Mouse (Mus musculus) heart, embryonic 11.5 days (tissue): ENCODE measurements at regions not wholly inside any gene's neighbourhood (a gene's known extent, or its start where the extent isn't known, plus 50 kb on each side); places are given as distances from the start of the nearest gene placed in this dataset.

Experiments used
- ATAC-seq: fragments of 200-750 bp; cut with Nextera tagmentation; replicated peaks from 2 replicates; pipeline ENCODE4 v1.8.0; 2017; ENCODE audit warnings: moderate library complexity; ENCODE audit not compliant: insufficient number of reproducible peaks, low FRiP score, low TSS enrichment
- H3K27ac ChIP-seq: fragments of 300-500 bp; sonication (generic); 2 replicates; pipeline ENCODE4 v1.5.1; 2014; ENCODE audit warnings: mild to moderate bottlenecking, low read depth, low read length
- H3K27me3 ChIP-seq: fragments of 300-500 bp; sonication (generic); 2 replicates; pipeline ENCODE4 v1.6.1; 2014; ENCODE audit warnings: mild to moderate bottlenecking, low read length, mixed read lengths; ENCODE audit not compliant: control insufficient read depth, insufficient read depth
- H3K36me3 ChIP-seq: fragments of 300-500 bp; sonication (generic); 2 replicates; pipeline ENCODE4 v1.6.1; 2014; ENCODE audit warnings: mild to moderate bottlenecking, low read length, moderate library complexity, mixed read lengths; ENCODE audit not compliant: control insufficient read depth, insufficient read depth
- H3K4me1 ChIP-seq: fragments of 300-500 bp; sonication (generic); 2 replicates; pipeline ENCODE4 v1.6.1; 2014; ENCODE audit warnings: low read length; ENCODE audit not compliant: control insufficient read depth, insufficient read depth
- H3K4me2 ChIP-seq: fragments of 300-500 bp; sonication (generic); 2 replicates; pipeline ENCODE4 v1.6.1; 2014; ENCODE audit warnings: mild to moderate bottlenecking, moderate library complexity
- H3K4me3 ChIP-seq: fragments of 300-500 bp; sonication (generic); 2 replicates; pipeline ENCODE4 v1.5.1; 2014; ENCODE audit warnings: low read depth, low read length
- H3K9ac ChIP-seq: fragments of 300-500 bp; sonication (generic); 2 replicates; pipeline ENCODE4 v1.6.1; 2014; ENCODE audit warnings: mild to moderate bottlenecking, low read depth, low read length, moderate library complexity
- H3K9me3 ChIP-seq: fragments of 300-500 bp; sonication (generic); replicated peaks from 2 replicates; pipeline ENCODE4 v1.6.1; 2016; ENCODE audit warnings: low read length; ENCODE audit not compliant: control insufficient read depth
- WGBS: fragments of 180-500 bp; shearing (Covaris S2); extraction: QIAGEN DNeasy Blood & Tissue Kit; methylation state at CpG from one replicate; pipeline ENCODE4 v1.1.7; 2014; ENCODE audit not compliant: insufficient replicate concordance; 5-methylcytosine and 5-hydroxymethylcytosine counted together

- H3K9ac ChIP-seq: no peak overlapping the region
- H3K4me2 ChIP-seq: no peak overlapping the region
- no peak for ATAC-seq
- no peak overlapping the region for H3K27ac ChIP-seq
- 50% methylated on average over 2 of the region's 2 CpGs for WGBS
- H3K9me3 ChIP-seq: no peaks in the 10 kb centered on the region
- H3K4me3 ChIP-seq: no peak overlapping the region
- H3K4me1 ChIP-seq: no peaks in the 10 kb centered on the region
- H3K36me3 ChIP-seq: no peaks in the 10 kb centered on the region
- H3K27me3 ChIP-seq: no peaks in the 10 kb centered on the region
These were observed 202.9 kb downstream of the Fzd1 start for GRCm38 (mm10) chr5:4554972-4555371.

- no peaks in the 10 kb centered on the region for H3K27me3 ChIP-seq
- H3K9me3 ChIP-seq: no peaks in the 10 kb centered on the region
- no peaks in the 10 kb centered on the region for H3K36me3 ChIP-seq
- H3K9ac ChIP-seq: no peak overlapping the region
- no peaks in the 10 kb centered on the region for H3K4me1 ChIP-seq
- no peak overlapping the region for H3K27ac ChIP-seq
- no peak for ATAC-seq
- H3K4me3 ChIP-seq: no peak overlapping the region
- H3K4me2 ChIP-seq: no peak overlapping the region
- WGBS: 58% methylated on average over 6 of the region's 6 CpGs
These were observed 219.3 kb downstream of the Fzd1 start for GRCm38 (mm10) chr5:4538572-4538971.

- Histone ChIP-seq H3K27me3 (no peaks in the 10 kb centered on the region), H3K4me3 (no peak overlapping the region), H3K4me1 (no peaks in the 10 kb centered on the region), H3K4me2 (no peak overlapping the region), H3K36me3 (no peaks in the 10 kb centered on the region), H3K9ac (no peak overlapping the region), H3K27ac (no peak overlapping the region), H3K9me3 (no peaks in the 10 kb centered on the region)
- no peak for ATAC-seq
- 78% methylated on average over 2 of the region's 2 CpGs for WGBS
These were observed 221.0 kb downstream of the Fzd1 start for GRCm38 (mm10) chr5:4536790-4537189.

- 77% methylated on average over 8 of the region's 8 CpGs for WGBS
- Histone ChIP-seq H3K4me2 (no peak overlapping the region), H3K27ac (no peak overlapping the region), H3K4me1 (no peaks in the 10 kb centered on the region), H3K36me3 (no peaks in the 10 kb centered on the region), H3K4me3 (no peak overlapping the region), H3K9ac (no peak overlapping the region), H3K9me3 (no peaks in the 10 kb centered on the region), H3K27me3 (no peaks in the 10 kb centered on the region)
- ATAC-seq: no peak
These were observed 221.9 kb downstream of the Fzd1 start for GRCm38 (mm10) chr5:4535951-4536350.

- WGBS: 69% methylated on average over 2 of the region's 2 CpGs
- H3K9ac ChIP-seq: no peak overlapping the region
These were observed 223.3 kb downstream of the Fzd1 start for GRCm38 (mm10) chr5:4534512-4534911.

GRCm38 (mm10) chr5:4530236-4531067 is 227.4 kb downstream of the Fzd1 start:
- WGBS: 36% methylated on average over 10 of the region's 10 CpGs

More at GRCm38 (mm10) chr5:4534512-4534911, 223.3 kb downstream of the Fzd1 start:
- Histone ChIP-seq H3K27me3 (no peaks in the 10 kb centered on the region), H3K4me2 (no peak overlapping the region), H3K36me3 (no peaks in the 10 kb centered on the region), H3K9me3 (no peaks in the 10 kb centered on the region), H3K4me3 (no peak overlapping the region), H3K4me1 (no peaks in the 10 kb centered on the region), H3K27ac (no peak overlapping the region)
- ATAC-seq: no peak

GRCm38 (mm10) chr5:4526042-4526815 is 231.6 kb downstream of the Fzd1 start:
- Histone ChIP-seq H3K4me1 (no peaks in the 10 kb centered on the region), H3K36me3 (no peaks in the 10 kb centered on the region)
- no peak for ATAC-seq

More at GRCm38 (mm10) chr5:4530236-4531067, 227.4 kb downstream of the Fzd1 start:
- Histone ChIP-seq H3K4me2 (no peak overlapping the region), H3K36me3 (no peaks in the 10 kb centered on the region), H3K27ac (no peak overlapping the region), H3K4me1 (no peaks in the 10 kb centered on the region), H3K9ac (no peak overlapping the region), H3K9me3 (no peaks in the 10 kb centered on the region), H3K27me3 (no peaks in the 10 kb centered on the region), H3K4me3 (no peak overlapping the region)
- ATAC-seq: no peak

GRCm38 (mm10) chr5:4500599-4500998 is 257.2 kb downstream of the Fzd1 start:
- Histone ChIP-seq H3K4me2 (no peak overlapping the region), H3K27ac (no peak overlapping the region), H3K27me3 (no peaks in the 10 kb centered on the region), H3K9me3 (no peaks in the 10 kb centered on the region), H3K9ac (no peak overlapping the region), H3K4me1 (peaks cover 14% of the 10 kb centered on the region), H3K4me3 (no peak overlapping the region), H3K36me3 (no peaks in the 10 kb centered on the region)
- ATAC-seq: no peak
- WGBS: 90% methylated on average over 3 of the region's 3 CpGs

More at GRCm38 (mm10) chr5:4526042-4526815, 231.6 kb downstream of the Fzd1 start:
- no peaks in the 10 kb centered on the region for H3K27me3 ChIP-seq
- H3K4me3 ChIP-seq: no peak overlapping the region
- H3K4me2 ChIP-seq: no peak overlapping the region
- WGBS: 80% methylated on average over 9 of the region's 9 CpGs
- H3K9me3 ChIP-seq: no peaks in the 10 kb centered on the region
- no peak overlapping the region for H3K27ac ChIP-seq
- no peak overlapping the region for H3K9ac ChIP-seq
